Mouse (Mus musculus) stomach, embryonic 14.5 days (tissue): ENCODE results near the gene Ubr3. TPM values are rescaled to one million over a fixed set of nuclear protein-coding genes. Genes with fewer than 3 reads are reported as not detected.
"Not testable (repeated sequence)": the region's sequence is repeated elsewhere in the genome, so short reads cannot be mapped to it uniquely, and the experiment has no call there.

Experiments
- ATAC-seq: fragments of 200-750 bp; cut with Nextera tagmentation; 2 replicates; pipeline ENCODE4 v1.8.0; 2017; ENCODE audit warnings: low read depth, moderate TSS enrichment; ENCODE audit not compliant: insufficient number of reproducible peaks, insufficient read depth, low FRiP score
- H3K27ac ChIP-seq: fragments of 300-500 bp; sonication (generic); 2 replicates; pipeline ENCODE4 v1.5.1; 2014; ENCODE audit warnings: mild to moderate bottlenecking, low read length, moderate library complexity, mixed read lengths
- H3K27me3 ChIP-seq: fragments of 300-500 bp; sonication (generic); 2 replicates; pipeline ENCODE4 v1.6.1; 2014; ENCODE audit warnings: low read length, control low read depth, mixed read lengths; ENCODE audit not compliant: control insufficient read depth, insufficient read depth
- H3K36me3 ChIP-seq: fragments of 300-500 bp; sonication (generic); 2 replicates; pipeline ENCODE4 v1.6.1; 2014; ENCODE audit warnings: mild to moderate bottlenecking, control low read depth, low read length, moderate library complexity, mixed read lengths; ENCODE audit not compliant: control insufficient read depth, insufficient read depth
- H3K4me1 ChIP-seq: fragments of 300-500 bp; sonication (generic); 2 replicates; pipeline ENCODE4 v1.6.1; 2014; ENCODE audit warnings: low read length, control low read depth, mixed read lengths; ENCODE audit not compliant: control insufficient read depth, insufficient read depth
- H3K4me2 ChIP-seq: fragments of 300-500 bp; sonication (generic); replicated peaks from 2 replicates; pipeline ENCODE4 v1.6.1; 2014; ENCODE audit warnings: low read depth, low read length, control low read depth
- H3K4me3 ChIP-seq: fragments of 300-500 bp; sonication (generic); 2 replicates; pipeline ENCODE4 v1.5.1; 2014; ENCODE audit warnings: low read depth, low read length, control low read depth
- H3K9ac ChIP-seq: fragments of 300-500 bp; sonication (generic); replicated peaks from 2 replicates; pipeline ENCODE4 v1.6.1; 2014; ENCODE audit warnings: low read depth, mild to moderate bottlenecking, control low read depth, low read length, moderate library complexity, mixed read lengths
- H3K9me3 ChIP-seq: fragments of 300-500 bp; sonication (generic); 2 replicates; pipeline ENCODE4 v1.6.1; 2016; ENCODE audit warnings: low read depth, low read length, control low read depth; ENCODE audit not compliant: control insufficient read depth
- WGBS: fragments of 180-500 bp; shearing (Covaris S2); extraction: QIAGEN DNeasy Blood & Tissue Kit; methylation state at CpG from one replicate; pipeline ENCODE4 v1.1.7; 2014; 5-methylcytosine and 5-hydroxymethylcytosine counted together
- polyA plus RNA-seq: library from polyadenylated mRNA; unstranded; fragments of >200 nt; fragmentation: Nextera tagmentation; extraction: Ambion mirVana; gene quantifications from 2 replicates; pipeline ENCODE4 v1.2.1, GENCODE M21; 2014

Ubr3 gene
- polyA plus RNA-seq, 1 experiment from 2014 or later, result 19.6 TPM

GRCm38 (mm10) chr2:69990647-69991046 is 93.6 kb downstream of the Ubr3 start:
- Histone ChIP-seq H3K36me3 (peaks cover 35% of the 10 kb centered on the region), H3K27ac (no peak overlapping the region)
- WGBS, result 55% methylated on average over 2 of the region's 2 CpGs

GRCm38 (mm10) chr2:69994082-69994736 is 97.2 kb downstream of the Ubr3 start:
- not testable (repeated sequence) for ATAC-seq
- H3K36me3 ChIP-seq, result peaks cover 48% of the 10 kb centered on the region

More at GRCm38 (mm10) chr2:69990647-69991046, 93.6 kb downstream of the Ubr3 start:
- Histone ChIP-seq H3K4me3 (no peak overlapping the region), H3K9me3 (no peaks in the 10 kb centered on the region), H3K27me3 (no peaks in the 10 kb centered on the region), H3K9ac (no peak overlapping the region), H3K4me2 (no peak overlapping the region), H3K4me1 (no peaks in the 10 kb centered on the region)
- ATAC-seq, result no peak

GRCm38 (mm10) chr2:69994779-69995178 is 97.7 kb downstream of the Ubr3 start:
- Histone ChIP-seq H3K4me3 (no peak overlapping the region), H3K4me2 (no peak overlapping the region), H3K9ac (no peak overlapping the region), H3K4me1 (no peaks in the 10 kb centered on the region), H3K9me3 (no peaks in the 10 kb centered on the region), H3K27ac (no peak overlapping the region), H3K36me3 (peaks cover 42% of the 10 kb centered on the region), H3K27me3 (no peaks in the 10 kb centered on the region)
- no peak for ATAC-seq
- 68% methylated on average over 2 of the region's 2 CpGs for WGBS

More at GRCm38 (mm10) chr2:69994082-69994736, 97.2 kb downstream of the Ubr3 start:
- 86% methylated on average over 3 of the region's 3 CpGs for WGBS
- not testable (repeated sequence) for H3K27me3 ChIP-seq, H3K9ac ChIP-seq, H3K9me3 ChIP-seq, H3K4me3 ChIP-seq, H3K27ac ChIP-seq, H3K4me2 ChIP-seq, H3K4me1 ChIP-seq

GRCm38 (mm10) chr2:69999097-69999770 is 102.2 kb downstream of the Ubr3 start:
- Histone ChIP-seq H3K27ac (no peak overlapping the region), H3K36me3 (peaks cover 27% of the 10 kb centered on the region; the same call in 1 of the 2 replicates), H3K4me3 (no peak overlapping the region), H3K9me3 (no peaks in the 10 kb centered on the region), H3K27me3 (no peaks in the 10 kb centered on the region), H3K4me1 (no peaks in the 10 kb centered on the region), H3K4me2 (no peak overlapping the region), H3K9ac (no peak overlapping the region)
- WGBS, result 88% methylated on average over 7 of the region's 7 CpGs
- no peak for ATAC-seq

GRCm38 (mm10) chr2:70000316-70000715 is 103.3 kb downstream of the Ubr3 start:
- 92% methylated on average over 6 of the region's 6 CpGs for WGBS
- peaks cover 25% of the 10 kb centered on the region; the same call in 1 of the 2 replicates for H3K36me3 ChIP-seq
- no peak for ATAC-seq

GRCm38 (mm10) chr2:70006492-70006891 is 109.4 kb downstream of the Ubr3 start:
- Histone ChIP-seq H3K4me2 (no peak overlapping the region), H3K27ac (no peak overlapping the region), H3K4me3 (no peak overlapping the region), H3K9ac (no peak overlapping the region), H3K36me3 (peaks cover 20% of the 10 kb centered on the region; the same call in 1 of the 2 replicates), H3K4me1 (no peaks in the 10 kb centered on the region), H3K9me3 (no peaks in the 10 kb centered on the region), H3K27me3 (no peaks in the 10 kb centered on the region)
- WGBS, result 98% methylated on average over 2 of the region's 2 CpGs
- no peak for ATAC-seq

More at GRCm38 (mm10) chr2:70000316-70000715, 103.3 kb downstream of the Ubr3 start:
- Histone ChIP-seq H3K27ac (no peak overlapping the region), H3K27me3 (no peaks in the 10 kb centered on the region), H3K4me2 (no peak overlapping the region), H3K9me3 (no peaks in the 10 kb centered on the region), H3K4me1 (no peaks in the 10 kb centered on the region), H3K9ac (no peak overlapping the region), H3K4me3 (no peak overlapping the region)

GRCm38 (mm10) chr2:70012941-70013340 is 115.9 kb downstream of the Ubr3 start:
- no peak for ATAC-seq
- 90% methylated on average over 8 of the region's 8 CpGs for WGBS
- no peak overlapping the region for H3K27ac ChIP-seq
- no peak overlapping the region for H3K4me2 ChIP-seq
- no peaks in the 10 kb centered on the region for H3K27me3 ChIP-seq
- no peak overlapping the region for H3K4me3 ChIP-seq
- no peaks in the 10 kb centered on the region for H3K4me1 ChIP-seq
- H3K9ac ChIP-seq, result no peak overlapping the region
- H3K9me3 ChIP-seq, result no peaks in the 10 kb centered on the region
- peaks cover 24% of the 10 kb centered on the region for H3K36me3 ChIP-seq

- ATAC-seq, result no peak
- H3K27me3 ChIP-seq, result no peaks in the 10 kb centered on the region
- no peak overlapping the region for H3K27ac ChIP-seq
- H3K4me3 ChIP-seq, result no peak overlapping the region
- H3K4me2 ChIP-seq, result no peak overlapping the region
- no peaks in the 10 kb centered on the region for H3K4me1 ChIP-seq
- peaks cover 44% of the 10 kb centered on the region for H3K36me3 ChIP-seq
- H3K9me3 ChIP-seq, result no peaks in the 10 kb centered on the region
- 54% methylated on average over 6 of the region's 6 CpGs for WGBS
- H3K9ac ChIP-seq, result no peak overlapping the region
Observed at GRCm38 (mm10) chr2:70018236-70018635, 121.2 kb downstream of the Ubr3 start.
